Mouse (Mus musculus): ENCODE results near the gene Tcl1b1.
"Not testable (repeated sequence)": the region's sequence is repeated elsewhere in the genome, so short reads cannot be mapped to it uniquely, and the experiment has no call there.

- not testable (repeated sequence) for TF ChIP-seq CTCF (IDR thresholded peaks at IDR 0.05; ENCODE audit: extremely low read depth, insufficient read length, insufficient replicate concordance, low read depth, low read length); POLR2A (IDR thresholded peaks at IDR 0.05; ENCODE audit: low read depth, low read length)
Measured at GRCm38 (mm10) chr12:105144928-105145327, 14.6 kb upstream of the Tcl1b1 start.

Measured in small intestine, adult 2 months (tissue).